In the genomic region with DNA sequence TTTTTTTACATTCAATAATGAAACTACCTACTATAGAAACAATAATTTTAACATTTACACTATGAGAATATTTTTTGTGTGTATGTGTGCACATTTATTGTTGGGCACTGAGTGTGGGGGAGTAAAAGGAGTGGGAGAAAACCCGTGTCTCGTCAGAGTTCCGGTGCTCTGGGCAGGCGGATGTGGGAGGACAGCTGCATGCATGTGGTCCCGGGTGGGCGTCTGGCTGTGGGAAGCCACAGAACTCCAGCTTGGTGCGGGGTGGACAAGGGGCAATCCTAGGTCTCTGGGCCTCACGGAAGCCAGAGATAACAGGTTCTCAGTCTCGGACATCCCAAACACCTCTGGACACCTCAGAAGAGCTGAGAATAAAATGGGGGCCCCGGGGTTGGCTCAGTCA, we compare ENCODE assay signal across 20 mouse cellular contexts. TPM values are rescaled to one million over a fixed set of nuclear protein-coding genes. Genes with fewer than 3 reads are reported as not detected.
DNase-seq lines count a peak whose midpoint lies in the region; ATAC-seq lines count a peak whose summit lies in the region.
"Had no signal": no experiment of that assay in that cellular context is flagged by ENCODE, and none has a peak within 500 bp of the region (broad histone marks: within the 10 kb centered on the region; RNA-seq: fewer than 3 reads in every experiment).

No protein-coding gene starts in this region.

- 39% methylated on average over 10 of the region's 10 CpGs for WGBS in kidney, embryonic 15.5 days
- 81% methylated on average over 10 of the region's 10 CpGs for WGBS in limb, embryonic 11.5 days
- WGBS in limb, embryonic 10.5 days: 81% methylated on average over 10 of the region's 10 CpGs

- H3K27ac ChIP-seq in kidney, embryonic 15.5 days: no peak overlapping the region
- no peak overlapping the region for H3K27ac ChIP-seq in limb, embryonic 11.5 days (replicated peaks; ENCODE audit: low read depth, low read length)
- H3K27ac ChIP-seq in limb, embryonic 10.5 days: no peak overlapping the region
- H3K27ac ChIP-seq: forebrain, embryonic 10.5 days; gastrocnemius, adult 2 months; limb, embryonic 15.5 days; stomach, postnatal 0 days had no signal

- H3K27me3 ChIP-seq in kidney, embryonic 15.5 days: no peaks in the 10 kb centered on the region
- no peaks in the 10 kb centered on the region for H3K27me3 ChIP-seq in limb, embryonic 11.5 days (ENCODE audit: control insufficient read depth, insufficient read depth, low read length)
- H3K27me3 ChIP-seq in limb, embryonic 10.5 days (ENCODE audit: low read depth, poor library complexity, severe bottlenecking): no peaks in the 10 kb centered on the region
- H3K27me3 ChIP-seq: limb, embryonic 15.5 days; megakaryocyte, embryonic 14.5 days had no signal

- ATAC-seq in kidney, embryonic 15.5 days (replicated peaks; ENCODE audit: low FRiP score): peak; percentile 41; the same call in 1 of the 2 replicates
- 0 out of 2 replicates have a peak, but pooled peaks have one; percentile 44 for ATAC-seq in limb, embryonic 11.5 days (ENCODE audit: insufficient number of reproducible peaks, low FRiP score, low TSS enrichment, low read depth)
- ATAC-seq: forebrain, postnatal 0 days had no signal

- H3K4me3 ChIP-seq in kidney, embryonic 15.5 days (replicated peaks): no peak overlapping the region
- H3K4me3 ChIP-seq in limb, embryonic 11.5 days (ENCODE audit: low read depth, low read length): no peak overlapping the region
- no peak overlapping the region for H3K4me3 ChIP-seq in limb, embryonic 10.5 days
- H3K4me3 ChIP-seq: forebrain, embryonic 10.5 days; gastrocnemius, adult 2 months; limb, embryonic 15.5 days; megakaryocyte, embryonic 14.5 days had no signal

- no peak for DNase-seq in kidney, adult 8-10 months
- no peak for DNase-seq in limb, embryonic 11.5 days (ENCODE audit: low spot score)
- no peak for DNase-seq in limb, embryonic 10.5 days (ENCODE audit: low spot score)
- peak; percentile 12 for DNase-seq in right cerebral cortex, adult 18-20 months
- no peak for DNase-seq in right cerebral cortex, postnatal 4 days
- no peak for DNase-seq in thymus, postnatal 0 days (ENCODE audit: low spot score)
- DNase-seq: adrenal gland, adult 8-10 months; cerebellum, adult 8-10 months; forebrain, postnatal 0 days; gastrocnemius, adult 2 months; heart, postnatal 10 days; kidney, postnatal 14 days; layer of hippocampus, adult 9-11 months; lung, adult 2 months had no signal

- H3K4me1 ChIP-seq in kidney, embryonic 15.5 days: peaks cover 11% of the 10 kb centered on the region
- no peaks in the 10 kb centered on the region for H3K4me1 ChIP-seq in limb, embryonic 11.5 days (ENCODE audit: control insufficient read depth, insufficient read depth, low read length)
- H3K4me1 ChIP-seq in limb, embryonic 10.5 days: no peaks in the 10 kb centered on the region
- H3K4me1 ChIP-seq: forebrain, embryonic 10.5 days; limb, embryonic 15.5 days; megakaryocyte, embryonic 14.5 days had no signal

- no peaks in the 10 kb centered on the region for H3K9me3 ChIP-seq in kidney, embryonic 15.5 days (replicated peaks)
- H3K9me3 ChIP-seq in limb, embryonic 11.5 days (ENCODE audit: control insufficient read depth, low read length): no peaks in the 10 kb centered on the region
- H3K9me3 ChIP-seq in limb, embryonic 10.5 days (replicated peaks): no peaks in the 10 kb centered on the region
- H3K9me3 ChIP-seq: forebrain, embryonic 10.5 days; limb, embryonic 15.5 days had no signal

- H3K36me3 ChIP-seq in kidney, embryonic 15.5 days: no peaks in the 10 kb centered on the region
- H3K36me3 ChIP-seq in limb, embryonic 11.5 days (ENCODE audit: control insufficient read depth, insufficient read depth, low read length): no peaks in the 10 kb centered on the region
- H3K36me3 ChIP-seq in limb, embryonic 10.5 days: no peaks in the 10 kb centered on the region
- H3K36me3 ChIP-seq: forebrain, embryonic 10.5 days; limb, embryonic 15.5 days had no signal

- 0 out of 2 replicates have a peak overlapping the region, but pooled peaks have one; percentile 12 for H3K4me2 ChIP-seq in kidney, embryonic 15.5 days
- H3K4me2 ChIP-seq in limb, embryonic 11.5 days (ENCODE audit: low read depth, severe bottlenecking): no peak overlapping the region
- H3K4me2 ChIP-seq: heart, embryonic 11.5 days; limb, embryonic 15.5 days had no signal

- H3K9ac ChIP-seq in kidney, embryonic 15.5 days: no peak overlapping the region
- H3K9ac ChIP-seq in limb, embryonic 11.5 days (ENCODE audit: low read length): no peak overlapping the region
- H3K9ac ChIP-seq: forebrain, postnatal 0 days; limb, embryonic 15.5 days had no signal

RNA-seq across cellular contexts. Expression of a gene that starts 37.2 kb away (rescaled TPM):
- 11.4 and 11.5 TPM in 2 replicates for polyA plus RNA-seq in kidney, embryonic 15.5 days (2015; fragmentation: Nextera tagmentation; extraction: Ambion mirVana)
- 5.0 and 6.2 TPM in 2 replicates for polyA plus RNA-seq in limb, embryonic 11.5 days (2014; fragmentation: Nextera tagmentation; extraction: Ambion mirVana)
- 5.0 and 5.6 TPM in 2 replicates for polyA plus RNA-seq in limb, embryonic 10.5 days (2016; fragmentation: Nextera tagmentation; extraction: Ambion mirVana)
- 1.5 and 1.9 TPM in 2 replicates for polyA plus RNA-seq in thymus, postnatal 0 days (2015; fragmentation: Nextera tagmentation; extraction: Ambion mirVana)
